Mouse (Mus musculus) embryonic facial prominence, embryonic 15.5 days (tissue): Measurements from ENCODE around the gene Atg10. TPM values are rescaled to one million over a fixed set of nuclear protein-coding genes. Genes with fewer than 3 reads are reported as not detected.

Experiments used
- polyA plus RNA-seq: library from polyadenylated mRNA; unstranded; fragments of >200 nt; fragmentation: Nextera tagmentation; extraction: Ambion mirVana; gene quantifications from 2 replicates; pipeline ENCODE4 v1.2.1, GENCODE M21; 2015

Atg10 gene
- polyA plus RNA-seq, 1 experiment from 2014 or later, result 19.6 TPM

Other genes with a start within 250 kb of the Atg10 start
- gene Ssbp2, start 236.3 kb upstream of the Atg10 start, polyA plus RNA-seq, result 191 and 193 TPM in 2 replicates